Mouse (Mus musculus) activated CD4-positive, CD25-positive, alpha-beta regulatory T cell, adult 4 months (primary cell): Measurements from ENCODE around the gene Hspa12b. TPM values are rescaled to one million over a fixed set of nuclear protein-coding genes. Genes with fewer than 3 reads are reported as not detected.

ENCODE experiments used
- ATAC-seq: one replicate; pipeline ENCODE4 v1.8.0; 2017
- polyA plus RNA-seq, 2 experiments: library from polyadenylated mRNA; unstranded; fragments of 100-300 nt; shearing (Covaris generic); gene quantifications; one replicate each; pipeline ENCODE4 v1.2.1; 2017

Gene Hspa12b
- polyA plus RNA-seq, 2 experiments from 2014 or later, result 0.13 to 0.19 TPM

DNA sequence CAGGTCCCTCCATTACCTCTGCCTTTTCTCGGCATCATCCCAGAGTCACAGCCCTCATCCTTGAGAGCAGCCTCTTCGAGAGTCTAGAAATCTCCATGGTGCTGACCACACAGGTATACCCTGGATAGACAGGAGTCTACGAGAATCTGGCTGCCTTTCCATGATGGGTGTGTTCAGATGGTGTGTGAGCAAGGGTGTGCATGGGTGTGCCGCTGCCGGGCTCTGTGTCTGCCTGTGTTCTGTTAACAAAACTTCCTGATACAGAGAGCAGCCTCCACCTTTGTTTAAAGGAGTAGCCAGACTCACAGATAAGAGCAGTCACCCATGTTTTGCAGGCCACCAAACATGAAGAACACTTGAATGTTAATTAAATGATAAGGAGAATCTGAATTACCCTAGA is 2.8 kb downstream of the Hspa12b start:
- ATAC-seq, result no peak

- no peak for ATAC-seq
These were observed 3.8 kb downstream of the Hspa12b start for GRCm38 (mm10) chr2:131130849-131131248.

DNA sequence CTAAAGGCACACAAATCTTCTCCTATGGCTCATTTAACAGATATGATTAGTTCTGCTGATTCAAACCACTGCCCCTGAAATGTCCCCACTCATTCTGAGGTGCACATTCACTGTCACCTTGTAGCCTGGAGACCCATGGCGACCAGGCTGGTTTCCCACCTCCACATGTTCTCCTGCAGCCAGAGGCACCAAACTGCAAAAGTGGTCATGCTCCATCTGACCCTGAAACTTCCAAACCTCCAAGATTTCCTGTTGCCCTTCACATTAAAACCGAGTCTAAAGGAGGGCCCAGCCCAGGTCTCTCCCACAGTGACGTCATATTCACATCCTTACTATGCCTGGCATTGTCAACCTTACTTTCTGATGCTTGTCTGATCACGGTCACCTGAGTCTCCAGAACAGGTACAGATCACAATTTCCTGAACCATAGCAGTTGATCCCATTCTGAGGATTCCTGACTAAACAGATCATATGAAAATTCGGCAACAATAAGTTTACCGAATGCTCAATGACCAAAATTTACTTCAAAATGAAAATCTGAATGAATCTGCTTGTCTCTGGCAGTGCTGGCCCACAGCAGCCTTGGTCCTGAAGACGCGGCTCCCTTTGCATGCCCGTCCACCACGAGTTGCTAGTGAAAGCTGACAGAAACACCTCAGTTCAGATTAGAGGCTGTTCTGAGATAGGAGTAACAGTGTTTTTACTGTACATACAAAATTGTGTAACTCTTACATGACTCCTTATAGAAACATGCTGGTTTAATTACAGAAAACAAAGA is 5.2 kb downstream of the Hspa12b start:
- ATAC-seq, result no peak

GRCm38 (mm10) chr2:131132930-131133547 is 6.0 kb downstream of the Hspa12b start, which contains the start of gene Gm11037:
Gm11037 (plus strand) TSS chr2:131133497.
- ATAC-seq, result no peak

GRCm38 (mm10) chr2:131134381-131134780 is 7.3 kb downstream of the Hspa12b start:
- ATAC-seq, result no peak

- ATAC-seq, result no peak
These were observed 7.8 kb downstream of the Hspa12b start for GRCm38 (mm10) chr2:131134826-131135400.

DNA sequence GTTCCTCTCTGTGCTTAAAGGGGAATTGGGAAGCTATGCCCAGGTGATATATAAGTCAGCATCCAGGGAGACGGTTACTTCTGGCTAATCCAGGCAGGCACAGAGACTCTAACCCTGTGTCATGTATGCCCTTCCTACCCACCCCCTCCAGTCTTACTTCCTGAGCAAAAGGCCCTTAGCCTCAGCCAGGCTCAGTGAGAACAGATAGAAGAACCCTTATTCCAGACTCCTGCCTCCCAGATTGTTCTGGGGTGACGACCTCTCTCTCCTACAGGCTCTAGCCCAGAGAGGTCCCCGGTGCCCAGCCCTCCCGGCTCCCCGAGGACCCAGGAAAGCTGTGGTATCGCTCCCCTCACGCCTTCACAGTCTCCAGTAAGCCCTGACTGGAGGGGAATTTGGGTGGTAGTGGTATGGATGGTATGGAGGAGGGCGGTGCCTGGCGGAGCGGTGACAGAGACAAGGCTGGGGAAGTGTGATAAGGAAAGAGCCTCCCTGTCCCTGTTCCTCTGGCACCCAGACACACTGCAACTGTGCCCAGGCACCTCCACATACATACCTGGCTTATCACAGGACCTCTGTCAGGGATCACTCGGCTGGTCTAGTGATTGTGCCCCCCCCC is 8.6 kb downstream of the Hspa12b start:
- ATAC-seq, result no peak

GRCm38 (mm10) chr2:131138296-131138695 is 11.2 kb downstream of the Hspa12b start:
- ATAC-seq, result no peak

DNA sequence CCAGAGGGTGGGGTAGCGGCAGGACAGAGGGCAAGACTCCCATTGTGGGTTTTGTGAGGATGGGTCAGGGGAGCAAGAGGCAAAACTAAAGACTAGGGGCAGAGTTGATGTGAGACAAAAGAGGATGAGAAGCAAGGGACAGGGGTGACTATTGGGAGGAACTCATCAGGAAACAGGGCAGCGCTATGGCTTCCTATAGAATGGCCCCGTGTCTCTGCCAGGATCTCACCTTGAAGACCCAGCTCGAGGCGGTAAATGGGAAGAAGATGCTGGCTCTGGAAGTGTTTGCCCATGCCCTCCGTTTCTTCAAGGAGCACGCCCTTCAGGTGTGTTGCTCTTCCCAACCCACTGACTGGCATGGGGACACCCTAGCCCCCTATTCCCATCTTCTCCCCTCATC is 11.7 kb downstream of the Hspa12b start:
- no peak for ATAC-seq

DNA sequence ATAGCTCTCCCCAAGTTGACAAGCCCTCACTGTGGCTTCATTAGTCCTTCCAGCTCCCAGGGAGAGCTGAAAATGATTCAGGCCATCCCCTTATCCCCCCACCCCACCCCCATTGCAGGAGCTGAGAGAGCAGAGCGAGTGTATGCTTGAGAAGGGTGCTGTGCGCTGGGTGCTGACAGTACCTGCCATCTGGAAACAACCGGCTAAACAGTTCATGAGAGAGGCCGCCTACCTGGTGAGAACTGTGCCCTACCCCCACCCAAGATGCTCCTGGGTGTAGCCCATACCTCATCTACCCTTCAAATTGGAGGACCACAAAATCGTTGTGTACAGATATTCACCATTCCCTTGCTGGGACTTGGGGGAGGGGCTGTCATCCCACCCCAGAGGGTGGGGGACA is 12.2 kb downstream of the Hspa12b start:
- no peak for ATAC-seq

DNA sequence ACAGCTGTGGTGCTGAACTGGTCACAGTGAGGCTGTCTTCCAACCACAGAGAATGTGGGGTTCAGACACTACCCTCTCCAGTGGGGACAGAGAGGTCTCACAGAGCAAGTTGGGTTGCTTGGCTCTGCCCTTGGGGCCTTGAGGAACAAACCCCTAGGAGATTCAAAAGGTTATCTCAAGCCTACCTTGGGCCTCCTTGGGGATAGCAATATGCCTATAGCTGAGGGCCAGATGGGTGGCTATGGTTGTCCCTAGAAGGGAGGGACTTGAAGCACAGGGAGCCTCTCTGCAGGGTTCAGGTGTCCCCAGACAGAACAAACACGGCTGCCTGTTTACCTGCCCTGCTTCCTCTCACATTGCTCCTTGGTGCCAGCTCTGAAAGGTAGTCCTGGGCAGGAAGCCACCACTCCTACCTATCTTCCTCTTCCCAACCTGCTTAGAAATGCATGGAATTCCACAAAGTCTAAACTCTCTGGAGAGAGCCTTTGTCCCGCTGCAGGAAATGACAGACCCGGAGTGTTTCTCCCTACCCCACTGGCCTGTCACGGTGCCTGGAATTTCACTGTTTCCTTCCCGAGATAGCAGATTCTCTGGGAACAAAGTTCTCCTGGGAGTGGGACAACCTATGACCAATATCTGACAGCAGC is 12.9 kb downstream of the Hspa12b start:
- ATAC-seq, result no peak

DNA sequence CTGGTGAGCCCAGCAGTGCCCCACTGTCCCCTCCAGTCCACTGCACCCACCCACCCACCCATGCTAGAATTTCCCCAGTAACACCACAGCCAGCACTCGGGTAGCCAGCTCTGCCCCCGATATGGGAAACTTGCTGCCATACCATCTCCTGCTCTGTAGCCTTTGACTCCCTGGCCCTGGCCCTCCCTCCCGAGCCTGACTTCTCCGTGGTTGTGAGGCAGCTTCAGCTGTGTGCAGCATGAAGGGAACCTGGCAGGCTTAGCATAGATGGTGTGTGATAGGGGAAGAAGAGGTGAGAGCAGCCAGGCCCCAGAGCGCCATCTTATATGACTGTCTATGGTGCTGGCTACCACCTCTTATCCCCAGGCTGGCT is 13.4 kb downstream of the Hspa12b start:
- ATAC-seq, result no peak

DNA sequence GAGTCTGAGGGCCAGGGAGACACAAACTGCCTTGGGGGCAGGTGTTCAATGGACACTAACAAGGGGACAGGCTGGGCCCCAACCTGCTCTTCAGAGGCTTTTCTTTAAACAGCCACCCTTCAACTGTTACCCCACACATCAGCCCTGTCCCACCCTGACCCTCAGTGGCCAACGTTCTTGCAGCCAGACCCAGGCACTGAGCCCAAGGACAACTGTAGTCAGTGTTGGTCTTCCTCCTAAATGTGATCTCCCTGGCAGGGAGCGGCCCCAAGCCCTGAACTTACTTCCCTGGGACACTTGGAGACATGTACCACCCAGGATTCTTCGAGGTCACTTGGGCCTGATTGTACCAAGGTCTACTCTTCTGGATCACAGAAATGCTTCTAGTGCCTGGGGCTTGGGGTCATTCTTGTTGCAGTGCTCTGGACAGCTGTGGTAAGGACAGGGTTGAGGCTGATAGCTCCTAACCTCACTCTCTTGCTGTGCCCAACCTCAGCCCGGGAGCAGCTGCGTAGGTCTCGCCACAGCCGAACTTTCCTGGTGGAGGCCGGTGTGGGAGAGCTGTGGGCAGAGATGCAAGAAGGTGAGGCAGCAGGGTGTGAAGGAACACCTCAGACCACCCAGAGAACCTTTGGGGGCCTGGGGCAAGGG is 14.4 kb downstream of the Hspa12b start:
- ATAC-seq, result no peak

- ATAC-seq, result peak; percentile 75
These were observed 15.5 kb downstream of the Hspa12b start for GRCm38 (mm10) chr2:131142592-131142991.

DNA sequence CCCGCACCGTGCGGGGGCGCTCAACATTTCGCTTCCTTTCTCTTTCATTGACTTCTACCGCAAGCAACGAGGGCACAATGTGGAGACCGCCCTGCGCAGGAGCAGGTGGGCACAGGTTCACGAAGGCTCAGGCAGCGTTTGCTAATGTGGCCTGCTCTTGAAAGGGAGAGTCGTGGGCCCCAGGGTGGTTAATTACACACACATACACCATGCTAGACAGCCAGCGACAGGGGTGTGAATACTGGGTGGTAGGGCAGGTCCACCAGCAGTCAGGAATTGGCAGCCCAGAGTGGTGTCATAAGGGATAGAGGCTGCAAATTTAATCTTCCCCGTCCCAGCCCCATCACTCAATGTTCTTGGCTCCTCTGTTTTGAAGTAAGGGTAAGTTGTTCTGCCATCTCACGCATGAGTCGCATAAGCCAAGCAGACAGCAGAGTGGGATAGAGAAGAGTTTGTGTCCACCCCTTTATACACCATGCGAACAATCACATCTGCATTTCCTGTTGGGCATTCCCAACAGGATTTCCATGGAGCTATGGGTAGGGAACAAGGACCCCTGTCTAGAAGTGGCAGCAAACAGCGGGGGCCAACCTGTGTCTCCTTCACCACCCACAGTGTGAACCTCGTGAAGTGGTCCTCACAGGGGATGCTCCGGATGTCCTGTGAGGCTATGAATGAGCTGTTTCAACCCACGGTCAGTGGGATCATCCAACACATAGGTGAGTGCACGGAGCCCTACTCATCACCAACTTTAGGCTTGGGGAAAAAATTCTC is 16.1 kb downstream of the Hspa12b start:
- no peak for ATAC-seq

DNA sequence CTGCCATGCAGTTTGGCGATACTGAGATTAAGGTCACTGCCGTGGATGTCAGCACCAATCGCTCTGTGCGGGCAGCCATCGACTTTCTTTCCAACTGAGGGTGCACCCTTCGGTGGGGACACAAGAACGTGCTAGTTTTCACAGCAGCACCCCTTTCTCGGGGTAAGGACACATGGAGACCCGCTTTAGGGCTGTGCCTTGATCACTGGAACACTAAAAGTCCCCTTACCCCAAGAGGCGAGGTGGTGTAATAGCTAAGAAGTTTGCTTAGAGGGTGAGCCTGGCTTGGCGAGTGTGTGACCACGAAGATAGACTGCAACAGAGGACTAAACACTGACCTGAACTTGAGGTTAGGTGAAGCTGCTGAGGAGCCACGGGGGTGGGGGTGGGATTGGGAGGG is 18.0 kb downstream of the Hspa12b start:
- no peak for ATAC-seq

DNA sequence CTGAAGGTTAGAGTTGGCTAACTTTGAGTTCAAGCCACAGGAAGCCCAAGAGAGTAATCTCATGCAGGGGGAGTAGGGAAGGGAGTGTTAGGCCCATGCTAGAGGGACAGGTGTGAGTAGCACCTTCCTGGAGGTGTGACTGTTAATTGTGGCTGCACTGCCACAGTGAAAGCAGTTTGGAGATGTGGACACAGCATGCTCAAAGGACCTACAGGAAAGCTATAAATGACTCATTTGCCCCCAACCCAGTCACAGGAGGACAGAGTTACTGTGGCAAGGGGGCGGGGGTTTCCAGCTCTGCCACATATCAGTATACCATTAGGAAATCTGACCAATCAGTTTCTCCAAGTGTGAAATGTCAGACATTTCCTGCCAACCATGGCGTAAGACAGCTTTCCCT is 18.5 kb downstream of the Hspa12b start:
- ATAC-seq, result no peak

GRCm38 (mm10) chr2:131146193-131147042 is 19.3 kb downstream of the Hspa12b start:
- no peak for ATAC-seq

GRCm38 (mm10) chr2:131147043-131147365 is 19.9 kb downstream of the Hspa12b start:
- no peak for ATAC-seq

GRCm38 (mm10) chr2:131148353-131149253 is 21.5 kb downstream of the Hspa12b start:
- no peak for ATAC-seq
